Mouse (Mus musculus) limb, embryonic 15.5 days (tissue): ENCODE results near the gene Nid1. TPM values are rescaled to one million over a fixed set of nuclear protein-coding genes. Genes with fewer than 3 reads are reported as not detected.
"Not testable (repeated sequence)": the region's sequence is repeated elsewhere in the genome, so short reads cannot be mapped to it uniquely, and the experiment has no call there.

ENCODE experiments used
- ATAC-seq: fragments of 200-750 bp; cut with Nextera tagmentation; 2 replicates; pipeline ENCODE4 v1.8.0; 2017; ENCODE audit warnings: low read depth, moderate TSS enrichment; ENCODE audit not compliant: insufficient number of reproducible peaks, low FRiP score, low TSS enrichment
- H3K27ac ChIP-seq: fragments of 300-500 bp; sonication (generic); 2 replicates; pipeline ENCODE4 v1.5.1; 2015; ENCODE audit warnings: moderate library complexity, mild to moderate bottlenecking, inconsistent platforms
- H3K27me3 ChIP-seq: fragments of 300-500 bp; sonication (generic); 2 replicates; pipeline ENCODE4 v1.6.1; 2015; ENCODE audit warnings: inconsistent platforms
- H3K36me3 ChIP-seq: fragments of 300-500 bp; sonication (generic); 2 replicates; pipeline ENCODE4 v1.6.1; 2015; ENCODE audit warnings: inconsistent platforms
- H3K4me1 ChIP-seq: fragments of 300-500 bp; sonication (generic); 2 replicates; pipeline ENCODE4 v1.6.1; 2015; ENCODE audit warnings: inconsistent platforms
- H3K4me2 ChIP-seq: fragments of 300-500 bp; sonication (generic); 2 replicates; pipeline ENCODE4 v1.6.1; 2015; ENCODE audit warnings: mild to moderate bottlenecking, inconsistent platforms
- H3K4me3 ChIP-seq: fragments of 300-500 bp; sonication (generic); 2 replicates; pipeline ENCODE4 v1.5.1; 2015; ENCODE audit warnings: mild to moderate bottlenecking, inconsistent platforms
- H3K9ac ChIP-seq: fragments of 300-500 bp; sonication (generic); 2 replicates; pipeline ENCODE4 v1.6.1; 2015; ENCODE audit warnings: inconsistent platforms
- H3K9me3 ChIP-seq: fragments of 300-500 bp; sonication (generic); 2 replicates; pipeline ENCODE4 v1.6.1; 2016; ENCODE audit warnings: inconsistent platforms
- WGBS: fragments of 180-500 bp; shearing (Covaris S2); methylation state at CpG from one replicate; pipeline ENCODE4 v1.1.7; 2015; 5-methylcytosine and 5-hydroxymethylcytosine counted together
- polyA plus RNA-seq: library from polyadenylated mRNA; unstranded; fragments of >200 nt; fragmentation: Nextera tagmentation; extraction: Ambion mirVana; gene quantifications from 2 replicates; pipeline ENCODE4 v1.2.1, GENCODE M21; 2015

Nid1 gene
- polyA plus RNA-seq, 1 experiment from 2014 or later, result 116 TPM

GRCm38 (mm10) chr13:13536555-13536954, 99.2 kb downstream of the Nid1 start:
- WGBS, result 93% methylated on average over 2 of the region's 2 CpGs
- no peak for ATAC-seq
- H3K36me3 ChIP-seq, result no peaks in the 10 kb centered on the region

GRCm38 (mm10) chr13:13537272-13538015, 100.1 kb downstream of the Nid1 start:
- Histone ChIP-seq H3K4me2 (no peak overlapping the region), H3K9me3 (no peaks in the 10 kb centered on the region), H3K4me1 (0 out of 2 replicates have a peak, but pooled peaks cover 3% of the 10 kb centered on the region), H3K9ac (no peak overlapping the region), H3K27ac (no peak overlapping the region), H3K4me3 (no peak overlapping the region), H3K36me3 (no peaks in the 10 kb centered on the region), H3K27me3 (no peaks in the 10 kb centered on the region)
- WGBS, result 59% methylated on average over 2 of the region's 2 CpGs
- ATAC-seq, result no peak

More at GRCm38 (mm10) chr13:13536555-13536954, 99.2 kb downstream of the Nid1 start:
- H3K9ac ChIP-seq, result no peak overlapping the region
- H3K4me1 ChIP-seq, result 0 out of 2 replicates have a peak, but pooled peaks cover 3% of the 10 kb centered on the region
- H3K9me3 ChIP-seq, result no peaks in the 10 kb centered on the region
- H3K27ac ChIP-seq, result no peak overlapping the region
- no peak overlapping the region for H3K4me3 ChIP-seq
- H3K27me3 ChIP-seq, result no peaks in the 10 kb centered on the region
- no peak overlapping the region for H3K4me2 ChIP-seq

- Histone ChIP-seq H3K36me3 (no peaks in the 10 kb centered on the region), H3K9me3 (no peaks in the 10 kb centered on the region), H3K4me1 (0 out of 2 replicates have a peak, but pooled peaks cover 3% of the 10 kb centered on the region), H3K4me2 (no peak overlapping the region), H3K9ac (no peak overlapping the region), H3K4me3 (no peak overlapping the region), H3K27ac (no peak overlapping the region), H3K27me3 (no peaks in the 10 kb centered on the region)
- no peak for ATAC-seq
- 33% methylated on average over 4 of the region's 4 CpGs for WGBS
Observed at GRCm38 (mm10) chr13:13538585-13539300, 101.4 kb downstream of the Nid1 start.

GRCm38 (mm10) chr13:13543073-13543472, 105.7 kb downstream of the Nid1 start:
- H3K27me3 ChIP-seq, H3K9ac ChIP-seq, H3K4me2 ChIP-seq, ATAC-seq, H3K9me3 ChIP-seq, H3K4me1 ChIP-seq, H3K27ac ChIP-seq, H3K36me3 ChIP-seq, H3K4me3 ChIP-seq: not testable (repeated sequence)
- WGBS, result 89% methylated on average over 10 of the region's 10 CpGs

- no peaks in the 10 kb centered on the region for H3K4me1 ChIP-seq
- no peaks in the 10 kb centered on the region for H3K27me3 ChIP-seq
- ATAC-seq, result no peak
- H3K4me2 ChIP-seq, result no peak overlapping the region
- 52% methylated on average over 3 of the region's 3 CpGs for WGBS
- H3K27ac ChIP-seq, result no peak overlapping the region
- no peak overlapping the region for H3K4me3 ChIP-seq
- H3K9me3 ChIP-seq, result no peaks in the 10 kb centered on the region
- H3K9ac ChIP-seq, result no peak overlapping the region
- H3K36me3 ChIP-seq, result no peaks in the 10 kb centered on the region
Observed at GRCm38 (mm10) chr13:13546792-13547191, 109.4 kb downstream of the Nid1 start.

GRCm38 (mm10) chr13:13547889-13548288, 110.5 kb downstream of the Nid1 start:
- H3K27me3 ChIP-seq, result no peaks in the 10 kb centered on the region
- H3K9me3 ChIP-seq, result no peaks in the 10 kb centered on the region
- H3K9ac ChIP-seq, result no peak overlapping the region
- H3K4me1 ChIP-seq, result no peaks in the 10 kb centered on the region
- H3K36me3 ChIP-seq, result no peaks in the 10 kb centered on the region
- H3K27ac ChIP-seq, result no peak overlapping the region
- no peak overlapping the region for H3K4me3 ChIP-seq
- no peak overlapping the region for H3K4me2 ChIP-seq
- no peak for ATAC-seq
- 92% methylated on average over 4 of the region's 4 CpGs for WGBS

- WGBS, result 77% methylated on average over 6 of the region's 6 CpGs
- ATAC-seq, result no peak
- H3K9me3 ChIP-seq, result no peaks in the 10 kb centered on the region
Observed at GRCm38 (mm10) chr13:13548431-13549190, 111.3 kb downstream of the Nid1 start.

GRCm38 (mm10) chr13:13549687-13550660, 112.6 kb downstream of the Nid1 start:
- Histone ChIP-seq H3K27me3 (no peaks in the 10 kb centered on the region), H3K27ac (no peak overlapping the region), H3K9ac (no peak overlapping the region), H3K9me3 (no peaks in the 10 kb centered on the region), H3K4me1 (no peaks in the 10 kb centered on the region), H3K4me2 (no peak overlapping the region), H3K36me3 (no peaks in the 10 kb centered on the region), H3K4me3 (no peak overlapping the region)
- ATAC-seq, result no peak
- WGBS, result 73% methylated on average over 9 of the region's 9 CpGs

More at GRCm38 (mm10) chr13:13548431-13549190, 111.3 kb downstream of the Nid1 start:
- H3K36me3 ChIP-seq, result no peaks in the 10 kb centered on the region
- no peaks in the 10 kb centered on the region for H3K4me1 ChIP-seq
- no peak overlapping the region for H3K4me2 ChIP-seq
- H3K9ac ChIP-seq, result no peak overlapping the region
- no peak overlapping the region for H3K27ac ChIP-seq
- H3K27me3 ChIP-seq, result no peaks in the 10 kb centered on the region
- H3K4me3 ChIP-seq, result no peak overlapping the region

GRCm38 (mm10) chr13:13552020-13552419, 114.7 kb downstream of the Nid1 start:
- ATAC-seq, result no peak
- Histone ChIP-seq H3K4me2 (no peak overlapping the region), H3K27me3 (no peaks in the 10 kb centered on the region), H3K9me3 (no peaks in the 10 kb centered on the region), H3K36me3 (no peaks in the 10 kb centered on the region), H3K4me3 (no peak overlapping the region), H3K9ac (no peak overlapping the region), H3K4me1 (no peaks in the 10 kb centered on the region), H3K27ac (no peak overlapping the region)
- WGBS, result 55% methylated on average over 3 of the region's 3 CpGs

- WGBS, result 52% methylated on average over 1 of the region's 1 CpGs
- no peaks in the 10 kb centered on the region for H3K27me3 ChIP-seq
Observed at GRCm38 (mm10) chr13:13553660-13554059, 116.3 kb downstream of the Nid1 start.

GRCm38 (mm10) chr13:13555196-13555595, 117.8 kb downstream of the Nid1 start:
- Histone ChIP-seq H3K36me3 (no peaks in the 10 kb centered on the region), H3K27me3 (no peaks in the 10 kb centered on the region), H3K4me1 (no peaks in the 10 kb centered on the region), H3K9me3 (no peaks in the 10 kb centered on the region), H3K4me2 (no peak overlapping the region), H3K9ac (no peak overlapping the region), H3K27ac (no peak overlapping the region), H3K4me3 (no peak overlapping the region)
- 86% methylated on average over 3 of the region's 3 CpGs for WGBS
- no peak for ATAC-seq

More at GRCm38 (mm10) chr13:13553660-13554059, 116.3 kb downstream of the Nid1 start:
- H3K4me1 ChIP-seq, result no peaks in the 10 kb centered on the region
- no peak overlapping the region for H3K9ac ChIP-seq
- no peaks in the 10 kb centered on the region for H3K9me3 ChIP-seq
- H3K4me2 ChIP-seq, result no peak overlapping the region
- no peak overlapping the region for H3K4me3 ChIP-seq
- no peak overlapping the region for H3K27ac ChIP-seq
- ATAC-seq, result no peak
- H3K36me3 ChIP-seq, result no peaks in the 10 kb centered on the region
